ENCODE assay signal across 8 mouse cellular contexts in genomic region chr11:74898517-74898827, GRCm38 (mm10). TPM values are rescaled to one million over a fixed set of nuclear protein-coding genes. Genes with fewer than 3 reads are reported as not detected.
A peak's percentile ranks its signal among the peaks of the same experiment; 100 is the strongest.
DNase-seq lines count a peak whose midpoint lies in the region; ATAC-seq and TF ChIP-seq lines count a peak whose summit lies in the region.

No protein-coding gene starts in this region.

- H3K9ac ChIP-seq in lung, embryonic 14.5 days = peak overlapping the region; percentile 72
- peak overlapping the region; percentile 85 for H3K9ac ChIP-seq in embryonic facial prominence, embryonic 14.5 days (ENCODE audit: low read depth, low read length)
- peak overlapping the region; percentile 81 for H3K9ac ChIP-seq in intestine, embryonic 16.5 days (ENCODE audit: low read depth, low read length)
- H3K9ac ChIP-seq in neural tube, embryonic 13.5 days = peak overlapping the region; percentile 93

- no peaks in the 10 kb centered on the region for H3K27me3 ChIP-seq in lung, embryonic 14.5 days (ENCODE audit: insufficient read depth, low read length)
- no peaks in the 10 kb centered on the region for H3K27me3 ChIP-seq in embryonic facial prominence, embryonic 14.5 days (replicated peaks; ENCODE audit: control insufficient read depth, insufficient read depth, low read length)
- H3K27me3 ChIP-seq in intestine, embryonic 16.5 days (replicated peaks; ENCODE audit: control insufficient read depth, insufficient read depth, low read length) = no peaks in the 10 kb centered on the region
- no peaks in the 10 kb centered on the region for H3K27me3 ChIP-seq in neural tube, embryonic 13.5 days

- peaks cover 41% of the 10 kb centered on the region for H3K36me3 ChIP-seq in lung, embryonic 14.5 days (ENCODE audit: insufficient read depth)
- peaks cover 42% of the 10 kb centered on the region for H3K36me3 ChIP-seq in embryonic facial prominence, embryonic 14.5 days (ENCODE audit: control insufficient read depth, insufficient read depth, low read length)
- peaks cover 11% of the 10 kb centered on the region for H3K36me3 ChIP-seq in intestine, embryonic 16.5 days (ENCODE audit: control insufficient read depth, insufficient read depth, low read length)
- H3K36me3 ChIP-seq in neural tube, embryonic 13.5 days = peaks cover 40% of the 10 kb centered on the region

- ATAC-seq in lung, embryonic 14.5 days (ENCODE audit: insufficient read depth) = no peak
- no peak for ATAC-seq in embryonic facial prominence, embryonic 14.5 days (ENCODE audit: low read depth)
- ATAC-seq in intestine, embryonic 16.5 days = no peak
- ATAC-seq in neural tube, embryonic 13.5 days (ENCODE audit: low read depth) = no peak

- no peaks in the 10 kb centered on the region for H3K4me1 ChIP-seq in lung, embryonic 14.5 days (ENCODE audit: insufficient read depth)
- H3K4me1 ChIP-seq in embryonic facial prominence, embryonic 14.5 days (ENCODE audit: control insufficient read depth, insufficient read depth, low read length) = peaks cover 10% of the 10 kb centered on the region
- H3K4me1 ChIP-seq in intestine, embryonic 16.5 days (ENCODE audit: control insufficient read depth, insufficient read depth, low read length) = peaks cover 21% of the 10 kb centered on the region
- H3K4me1 ChIP-seq in neural tube, embryonic 13.5 days (replicated peaks) = peaks cover 51% of the 10 kb centered on the region

- peak overlapping the region; percentile 81; the same call in 1 of the 2 replicates for H3K27ac ChIP-seq in lung, embryonic 14.5 days (ENCODE audit: low read depth)
- peak overlapping the region; percentile 77 for H3K27ac ChIP-seq in embryonic facial prominence, embryonic 14.5 days (replicated peaks; ENCODE audit: low read depth, low read length)
- no peak overlapping the region; the same call in 1 of the 2 replicates for H3K27ac ChIP-seq in intestine, embryonic 16.5 days (ENCODE audit: low read length)
- peak overlapping the region; percentile 94; the same call in 1 of the 2 replicates for H3K27ac ChIP-seq in neural tube, embryonic 13.5 days (replicated peaks)

- H3K4me3 ChIP-seq in lung, embryonic 14.5 days (ENCODE audit: low read depth, low read length) = peak overlapping the region; percentile 73
- H3K4me3 ChIP-seq in embryonic facial prominence, embryonic 14.5 days (ENCODE audit: low read depth, low read length) = peak overlapping the region; percentile 88
- H3K4me3 ChIP-seq in intestine, embryonic 16.5 days (ENCODE audit: low read length) = peak overlapping the region; percentile 79
- peak overlapping the region; percentile 90 for H3K4me3 ChIP-seq in neural tube, embryonic 13.5 days

- TF ChIP-seq CTCF in lung, embryonic 14.5 days (IDR thresholded peaks at IDR 0.05; ENCODE audit: low read depth) = no peak

- no peaks in the 10 kb centered on the region for H3K9me3 ChIP-seq in lung, embryonic 14.5 days (ENCODE audit: low read depth, low read length)
- no peaks in the 10 kb centered on the region for H3K9me3 ChIP-seq in embryonic facial prominence, embryonic 14.5 days (ENCODE audit: control insufficient read depth, low read length)
- H3K9me3 ChIP-seq in intestine, embryonic 16.5 days (ENCODE audit: control insufficient read depth, low read length) = no peaks in the 10 kb centered on the region
- no peaks in the 10 kb centered on the region for H3K9me3 ChIP-seq in neural tube, embryonic 13.5 days

- DNase-seq in lung, embryonic 14.5 days = no peak
- no peak for DNase-seq in lung, postnatal 36 days
- no peak for DNase-seq in embryonic facial prominence, embryonic 14.5 days (ENCODE audit: low spot score)
- DNase-seq in spleen, postnatal 14 days (ENCODE audit: low spot score in 2 of 2) = no peak
- DNase-seq in frontal cortex, postnatal 10 days (ENCODE audit: low spot score in 2 of 2) = no peak
- no peak for DNase-seq in layer of hippocampus, adult 8-10 months (ENCODE audit: low spot score in 2 of 2)

- WGBS in lung, embryonic 14.5 days = 0% methylated on average over 7 of the region's 7 CpGs
- 0% methylated on average over 7 of the region's 7 CpGs for WGBS in embryonic facial prominence, embryonic 14.5 days
- WGBS in intestine, embryonic 16.5 days = under 1% methylated on average over 7 of the region's 7 CpGs
- 0% methylated on average over 7 of the region's 7 CpGs for WGBS in neural tube, embryonic 13.5 days

- peak overlapping the region; percentile 98 for H3K4me2 ChIP-seq in lung, embryonic 14.5 days
- H3K4me2 ChIP-seq in embryonic facial prominence, embryonic 14.5 days (ENCODE audit: low read depth, low read length) = peak overlapping the region; percentile 76
- H3K4me2 ChIP-seq in intestine, embryonic 16.5 days (ENCODE audit: low read depth, low read length) = peak overlapping the region; percentile 96
- peak overlapping the region; percentile 90 for H3K4me2 ChIP-seq in neural tube, embryonic 13.5 days

RNA-seq across cellular contexts. Expression of gene Tsr1, which starts 0.6 kb away (rescaled TPM):
- 55.1 and 57.5 TPM in 2 replicates for polyA plus RNA-seq in lung, embryonic 14.5 days (2014; fragmentation: Nextera tagmentation; extraction: Ambion mirVana)
- polyA plus RNA-seq in embryonic facial prominence, embryonic 14.5 days (2014; fragmentation: Nextera tagmentation; extraction: Ambion mirVana) = 48.1 and 49.5 TPM in 2 replicates
- polyA plus RNA-seq in intestine, embryonic 16.5 days (2015; fragmentation: Nextera tagmentation; extraction: Ambion mirVana) = 44.0 and 48.1 TPM in 2 replicates
- polyA plus RNA-seq in neural tube, embryonic 13.5 days (2015; fragmentation: Nextera tagmentation; extraction: Ambion mirVana) = 30.2 and 31.9 TPM in 2 replicates
- total RNA-seq in layer of hippocampus, adult 8-10 months (2022) = 10 to 100 TPM; 33.1 to 38.4 (median 34.7) TPM

RNA-seq across cellular contexts. Expression of gene Sgsm2, which starts 1.6 kb away (rescaled TPM):
- polyA plus RNA-seq in lung, embryonic 14.5 days (2014; fragmentation: Nextera tagmentation; extraction: Ambion mirVana) = 4.8 and 5.4 TPM in 2 replicates
- 4.9 and 6.2 TPM in 2 replicates for polyA plus RNA-seq in embryonic facial prominence, embryonic 14.5 days (2014; fragmentation: Nextera tagmentation; extraction: Ambion mirVana)
- polyA plus RNA-seq in intestine, embryonic 16.5 days (2015; fragmentation: Nextera tagmentation; extraction: Ambion mirVana) = 4.2 and 4.5 TPM in 2 replicates
- 17.1 and 19.7 TPM in 2 replicates for polyA plus RNA-seq in neural tube, embryonic 13.5 days (2015; fragmentation: Nextera tagmentation; extraction: Ambion mirVana)
- total RNA-seq in layer of hippocampus, adult 8-10 months (2022) = 100 to 1,000 TPM in 1 of 4 experiments, 10 to 100 TPM in 3; 79.3 to 105 (median 92.2) TPM

RNA-seq across cellular contexts. Expression of gene Smg6, which starts 27.2 kb away (rescaled TPM):
- 16.4 TPM in 2 replicates for polyA plus RNA-seq in lung, embryonic 14.5 days (2014; fragmentation: Nextera tagmentation; extraction: Ambion mirVana)
- 12.8 and 13.6 TPM in 2 replicates for polyA plus RNA-seq in embryonic facial prominence, embryonic 14.5 days (2014; fragmentation: Nextera tagmentation; extraction: Ambion mirVana)
- polyA plus RNA-seq in intestine, embryonic 16.5 days (2015; fragmentation: Nextera tagmentation; extraction: Ambion mirVana) = 10.7 and 11.4 TPM in 2 replicates
- polyA plus RNA-seq in neural tube, embryonic 13.5 days (2015; fragmentation: Nextera tagmentation; extraction: Ambion mirVana) = 17.4 and 19.1 TPM in 2 replicates
- 10 to 100 TPM; 32.4 to 38.8 (median 36.3) TPM for total RNA-seq in layer of hippocampus, adult 8-10 months (2022)

RNA-seq across cellular contexts. Expression of gene Srr, which starts 27.3 kb away (rescaled TPM):
- 22.6 and 23.6 TPM in 2 replicates for polyA plus RNA-seq in lung, embryonic 14.5 days (2014; fragmentation: Nextera tagmentation; extraction: Ambion mirVana)
- 30.4 and 36.3 TPM in 2 replicates for polyA plus RNA-seq in embryonic facial prominence, embryonic 14.5 days (2014; fragmentation: Nextera tagmentation; extraction: Ambion mirVana)
- polyA plus RNA-seq in intestine, embryonic 16.5 days (2015; fragmentation: Nextera tagmentation; extraction: Ambion mirVana) = 18.0 and 19.6 TPM in 2 replicates
- 34.9 and 36.5 TPM in 2 replicates for polyA plus RNA-seq in neural tube, embryonic 13.5 days (2015; fragmentation: Nextera tagmentation; extraction: Ambion mirVana)
- 10 to 100 TPM; 73.6 to 85.6 (median 83.0) TPM for total RNA-seq in layer of hippocampus, adult 8-10 months (2022)
